Mouse (Mus musculus): Measurements from ENCODE around the gene Lef1.

DNA sequence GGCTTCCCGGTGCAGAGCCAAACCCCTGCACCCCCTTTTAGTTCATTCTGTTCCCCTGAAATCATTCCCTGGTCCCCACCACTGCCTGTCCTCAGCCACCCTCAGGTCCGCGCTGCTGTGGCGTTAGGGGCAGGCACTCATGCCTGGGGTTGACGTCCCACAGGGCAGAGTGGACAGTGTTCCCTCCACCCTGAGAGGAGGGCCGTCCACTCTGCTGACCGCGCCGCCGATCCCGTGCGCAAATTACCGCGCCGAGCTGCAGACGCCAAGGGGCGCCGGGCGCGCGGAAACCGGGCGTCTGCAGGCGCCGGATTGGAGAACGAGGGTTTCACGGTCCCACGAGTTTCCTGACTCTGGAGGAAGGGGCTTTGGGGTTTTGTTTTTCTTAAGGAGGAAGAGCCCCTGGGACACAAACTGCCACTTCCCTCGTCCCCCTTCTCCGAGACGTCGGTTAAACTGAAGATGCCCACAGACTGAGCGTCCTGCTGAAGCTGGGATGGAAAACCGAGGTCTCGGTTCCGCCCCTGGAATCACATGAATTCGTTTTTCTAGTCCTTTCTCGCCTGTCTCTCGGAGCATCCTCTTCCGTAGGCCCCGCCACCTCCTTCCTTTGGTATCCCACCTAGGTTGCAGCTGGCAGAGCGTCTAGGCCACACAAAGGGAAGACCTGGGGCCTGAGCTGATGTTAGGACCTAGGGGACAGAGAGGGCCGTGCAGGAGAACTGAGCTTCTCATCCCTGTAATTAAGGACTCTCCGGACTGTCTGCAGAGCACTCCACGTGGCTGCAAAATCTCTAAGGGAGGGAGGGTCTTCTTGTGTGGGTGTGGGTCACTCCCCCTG is 3.6 kb upstream of the Lef1 start:
- TF ChIP-seq CTCF (IDR thresholded peaks at IDR 0.05; ENCODE audit: low read depth, low read length) (no peak), POLR2A (IDR thresholded peaks at IDR 0.05; ENCODE audit: borderline replicate concordance, low read depth, low read length) (no peak)

All from bone marrow macrophage, adult 2 months (primary cell).